Mouse (Mus musculus): ENCODE measurements around the gene Rab3gap2.
A peak's percentile ranks its signal among the peaks of the same experiment; 100 is the strongest.

The Rab3gap2 gene

DNA sequence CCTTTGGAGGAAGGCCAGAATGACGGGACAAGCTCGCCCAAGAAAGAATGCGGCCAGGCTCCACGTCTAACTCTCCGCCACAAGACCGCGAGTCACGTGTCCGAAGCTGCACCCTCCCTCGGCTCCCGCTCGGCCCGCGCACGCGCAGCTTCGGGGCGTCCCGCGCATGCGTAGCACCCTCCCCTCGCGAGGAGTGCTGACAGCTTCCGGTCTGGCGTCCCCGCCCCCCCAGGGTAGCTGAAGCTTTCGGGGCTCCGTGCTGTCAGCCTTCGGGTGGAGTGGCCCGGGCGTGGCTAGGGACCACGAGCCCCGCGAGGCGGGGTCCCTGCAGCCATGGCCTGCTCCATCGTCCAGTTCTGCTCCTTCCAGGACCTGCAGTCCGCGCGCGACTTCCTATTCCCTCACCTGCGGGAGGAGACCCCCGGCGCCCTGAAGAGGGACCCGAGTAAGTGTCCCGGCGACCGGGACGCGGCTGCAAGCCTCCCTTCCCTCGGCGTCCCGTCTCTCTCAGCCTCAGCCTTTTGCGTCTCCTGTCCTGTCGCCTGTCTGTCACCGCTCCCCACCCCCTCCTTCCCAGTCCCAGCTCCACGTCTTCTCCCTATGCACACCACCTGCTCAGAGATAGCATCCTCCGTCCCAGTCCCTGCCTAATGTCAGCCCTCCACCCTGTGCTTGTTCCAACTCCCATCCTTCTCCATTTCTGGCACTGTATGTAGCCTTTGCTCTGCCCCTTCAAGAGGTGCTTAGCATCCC is at the start of gene Rab3gap2:
Gene Rab3gap2, plus strand, starts transcription at position 209 of the 753 bp plus-strand sequence.
- DNase-seq (ENCODE audit: low spot score in 2 of 2): peak; percentile 99 to 100

- no peak for DNase-seq (ENCODE audit: low spot score in 2 of 2)
These were observed 30.3 kb upstream of the Rab3gap2 start for GRCm38 (mm10) chr1:185173641-185174040.

- DNase-seq (ENCODE audit: low spot score in 2 of 2): no peak
These were observed 26.1 kb upstream of the Rab3gap2 start for GRCm38 (mm10) chr1:185177860-185178259.

DNA sequence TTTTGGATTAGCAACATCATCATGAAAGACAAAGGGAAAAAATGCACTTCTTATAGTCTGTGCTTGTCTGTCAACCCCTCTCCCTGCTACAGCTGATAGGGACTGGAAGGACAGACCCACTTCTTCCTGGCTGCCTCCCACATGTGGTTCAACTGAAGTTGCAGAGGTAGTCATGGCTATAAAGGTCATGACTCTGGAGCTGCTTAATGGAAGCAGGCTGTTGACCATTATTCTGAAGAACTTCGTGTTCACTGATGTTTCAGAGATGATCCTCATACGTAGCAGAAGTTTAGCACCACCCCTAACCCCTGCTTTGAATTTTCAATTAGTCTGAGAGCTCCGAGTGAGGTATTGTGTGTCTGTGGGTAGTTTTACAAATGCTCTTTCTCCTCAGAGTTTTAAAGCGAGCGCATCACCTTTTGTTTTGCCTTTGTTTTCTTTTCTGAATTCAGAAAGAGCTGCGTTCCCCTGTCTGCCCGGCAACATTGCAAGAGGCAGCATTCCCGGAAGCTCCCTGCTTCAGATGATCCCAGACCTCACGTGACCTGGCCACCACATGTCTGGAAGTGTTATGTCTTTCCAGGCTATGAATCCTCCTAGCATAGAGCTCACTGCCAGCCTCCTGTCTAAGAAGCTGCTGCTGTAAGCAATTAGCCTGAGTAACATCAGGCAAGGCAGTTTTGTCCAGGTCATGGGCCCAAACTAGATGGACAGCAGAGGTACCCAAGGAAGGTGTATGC is 20.2 kb upstream of the Rab3gap2 start:
- no peak for DNase-seq (ENCODE audit: low spot score in 2 of 2)

- no peak for DNase-seq (ENCODE audit: low spot score in 2 of 2)
These were observed 18.4 kb upstream of the Rab3gap2 start for GRCm38 (mm10) chr1:185185556-185185955.

- DNase-seq (ENCODE audit: low spot score in 2 of 2): no peak
These were observed 16.7 kb upstream of the Rab3gap2 start for GRCm38 (mm10) chr1:185187135-185187785.

DNA sequence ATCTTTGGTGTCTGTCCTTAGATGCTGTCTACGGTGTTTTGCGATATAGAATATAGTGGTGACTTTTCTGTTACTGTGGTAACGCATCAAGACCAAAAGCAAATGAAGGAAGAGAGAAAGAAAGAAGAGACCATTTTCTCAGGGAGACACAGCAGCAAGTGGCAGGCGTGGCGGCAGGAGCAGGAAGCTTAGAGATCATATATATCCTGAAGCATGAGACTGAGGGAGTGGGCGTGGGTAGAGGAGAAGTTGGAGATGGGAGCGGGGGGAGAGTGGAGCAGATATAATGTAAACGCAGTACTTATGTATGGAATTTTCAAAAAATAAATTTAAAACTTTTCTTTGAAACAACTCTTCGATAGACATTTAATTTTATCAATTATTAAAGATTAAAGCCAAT is 14.0 kb upstream of the Rab3gap2 start:
- no peak for DNase-seq (ENCODE audit: low spot score in 2 of 2)

- DNase-seq (ENCODE audit: low spot score in 2 of 2): no peak
These were observed 11.8 kb upstream of the Rab3gap2 start for GRCm38 (mm10) chr1:185192087-185192486.

- DNase-seq (ENCODE audit: low spot score in 2 of 2): peak in 1 of 2 experiments; percentile 34
These were observed 10.4 kb upstream of the Rab3gap2 start for GRCm38 (mm10) chr1:185193509-185193908.

DNA sequence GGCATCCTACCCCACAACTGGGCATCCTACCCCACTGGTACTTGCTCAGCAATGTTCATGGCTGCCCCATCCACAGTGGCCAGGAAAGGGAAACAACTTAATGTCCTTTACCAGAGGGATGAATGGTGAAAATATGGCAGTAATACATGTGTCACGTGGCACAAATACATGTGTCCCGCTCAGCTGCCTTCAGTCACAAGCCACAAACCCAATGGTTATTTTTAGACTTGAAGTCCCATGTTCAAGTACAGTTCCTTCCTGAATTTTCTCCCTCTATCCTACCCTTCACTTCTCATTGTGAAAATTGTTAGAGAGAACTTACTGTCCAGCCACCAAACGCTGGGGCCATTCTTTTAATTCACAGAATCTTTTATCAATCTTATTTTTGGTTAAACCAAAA is 7.6 kb upstream of the Rab3gap2 start:
- no peak for DNase-seq (ENCODE audit: low spot score in 2 of 2)

DNA sequence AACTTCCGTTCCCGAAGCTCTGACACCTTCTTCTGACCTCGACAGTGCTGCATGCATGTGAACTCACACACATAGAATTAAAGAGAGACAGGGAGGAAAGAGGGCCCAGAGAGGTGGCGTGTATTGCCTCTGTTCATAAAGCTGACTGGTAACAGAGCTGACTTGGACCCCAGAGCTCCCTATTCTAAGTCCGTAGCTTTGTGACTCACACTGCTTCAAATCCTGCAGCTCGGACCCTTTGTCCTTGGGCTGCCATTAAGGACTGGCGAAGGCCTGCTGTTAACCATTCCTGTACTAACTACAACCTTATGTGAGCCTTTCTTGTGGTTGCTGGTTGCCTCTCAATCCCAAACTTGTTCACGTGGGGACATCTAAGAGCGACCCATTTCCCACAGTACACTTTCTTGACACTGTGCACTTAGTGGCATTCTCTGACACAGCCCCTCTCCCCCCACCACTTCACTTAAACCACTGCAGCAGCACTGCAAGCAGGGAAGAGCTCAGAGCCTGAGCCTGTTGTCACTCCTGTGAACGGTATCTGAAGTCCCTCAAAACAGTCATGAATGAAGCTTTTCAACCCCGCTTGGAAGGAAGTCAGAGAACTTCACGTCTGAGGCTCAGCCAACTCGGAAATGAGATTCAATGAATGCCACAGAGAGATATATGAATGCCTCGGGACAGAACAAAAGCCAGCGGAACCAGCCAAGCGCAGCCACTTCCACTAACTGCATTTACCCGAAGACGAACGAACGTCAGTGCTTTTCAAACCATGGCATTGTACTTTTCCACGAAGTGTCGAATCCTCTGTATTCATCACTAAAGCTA is 3.1 kb upstream of the Rab3gap2 start:
- no peak for DNase-seq (ENCODE audit: low spot score in 2 of 2)

- no peak for DNase-seq (ENCODE audit: low spot score in 2 of 2)
These were observed 1.9 kb upstream of the Rab3gap2 start for GRCm38 (mm10) chr1:185201994-185202393.

GRCm38 (mm10) chr1:185203196-185203908 is 565 bp upstream of the Rab3gap2 start:
- DNase-seq (ENCODE audit: low spot score in 2 of 2): peak in 1 of 2 experiments; percentile 34

GRCm38 (mm10) chr1:185205090-185205489 is 1.2 kb downstream of the Rab3gap2 start:
- peak in 1 of 2 experiments; percentile 42 for DNase-seq (ENCODE audit: low spot score in 2 of 2)

GRCm38 (mm10) chr1:185207851-185208595 is 4.1 kb downstream of the Rab3gap2 start:
- peak in 1 of 2 experiments; percentile 22 for DNase-seq (ENCODE audit: low spot score in 2 of 2)

GRCm38 (mm10) chr1:185208766-185209165 is 4.8 kb downstream of the Rab3gap2 start:
- DNase-seq (ENCODE audit: low spot score in 2 of 2): no peak

DNA sequence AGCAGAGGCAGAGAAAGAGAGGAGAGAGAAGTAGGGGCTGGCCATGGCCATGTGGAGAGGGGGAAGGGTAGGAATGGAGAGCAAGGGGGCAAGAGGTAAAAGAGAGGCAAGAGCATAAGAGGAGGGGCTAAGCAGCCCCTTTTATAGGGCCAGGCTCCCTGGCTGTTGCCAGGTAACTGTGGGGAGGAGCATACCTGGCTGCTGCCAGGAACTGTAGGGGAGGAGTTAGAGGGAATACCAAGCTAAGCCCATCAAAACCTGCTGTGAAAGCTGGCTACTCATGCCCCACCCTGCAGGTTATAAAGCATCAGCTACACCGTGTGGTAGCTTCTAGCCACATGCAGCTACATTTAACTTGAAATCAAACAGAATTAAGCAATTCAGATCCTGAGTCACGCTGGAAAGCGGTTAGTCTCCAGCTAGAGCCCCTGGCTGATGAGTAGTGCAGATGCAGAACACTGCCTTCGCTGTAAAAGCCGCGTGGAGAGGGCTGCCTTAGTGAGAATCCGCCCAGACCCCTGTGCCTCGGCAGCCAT is 5.8 kb downstream of the Rab3gap2 start:
- no peak for DNase-seq (ENCODE audit: low spot score in 2 of 2)

- no peak for DNase-seq (ENCODE audit: low spot score in 2 of 2)
These were observed 12.4 kb downstream of the Rab3gap2 start for GRCm38 (mm10) chr1:185216360-185216759.

GRCm38 (mm10) chr1:185216762-185217161 is 12.8 kb downstream of the Rab3gap2 start:
- DNase-seq (ENCODE audit: low spot score in 2 of 2): no peak

GRCm38 (mm10) chr1:185217966-185218365 is 14.0 kb downstream of the Rab3gap2 start:
- no peak for DNase-seq (ENCODE audit: low spot score in 2 of 2)

Data from spleen, postnatal 10 days (tissue).